Comparison of ENCODE assay signal across 8 mouse cellular contexts in the genomic region with DNA sequence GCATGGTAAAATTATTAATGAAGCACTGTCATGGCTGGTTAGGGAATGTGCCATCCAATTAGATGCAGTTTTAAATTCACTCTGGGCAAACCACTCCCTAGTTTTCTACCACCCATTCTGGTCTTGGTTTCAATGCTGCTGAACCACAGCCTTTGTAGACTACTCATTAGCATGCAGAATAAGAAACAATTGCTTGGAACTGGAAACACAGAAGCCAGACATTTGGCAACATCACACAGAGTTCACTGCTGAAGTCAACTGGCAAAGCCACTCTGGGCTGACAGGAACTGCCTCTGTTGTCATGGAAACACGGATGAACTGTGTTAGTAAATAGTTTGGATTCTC. TPM values are rescaled to one million over a fixed set of nuclear protein-coding genes. Genes with fewer than 3 reads are reported as not detected.
DNase-seq lines count a peak whose midpoint lies in the region; ATAC-seq and TF ChIP-seq lines count a peak whose summit lies in the region.

No protein-coding gene starts in this region.

- H3K4me2 ChIP-seq in embryonic facial prominence, embryonic 11.5 days (ENCODE audit: low read depth, low read length): no peak overlapping the region
- H3K4me2 ChIP-seq in hindbrain, embryonic 15.5 days: peak overlapping the region; percentile 38
- peak overlapping the region; percentile 32 for H3K4me2 ChIP-seq in midbrain, embryonic 12.5 days (replicated peaks)

- peak; percentile 33 for DNase-seq in embryonic facial prominence, embryonic 11.5 days (ENCODE audit: low spot score)
- no peak for DNase-seq in embryonic facial prominence, embryonic 10.5 days (ENCODE audit: low spot score)
- DNase-seq in cerebellum, adult 9-11 months: peak; percentile 72
- DNase-seq in thymus, adult 2 months: no peak
- DNase-seq in adrenal gland, adult (ENCODE audit: inconsistent age in 2 of 2, low spot score in 1 of 2): no peak
- no peak for DNase-seq in thymus, postnatal 10 days (ENCODE audit: low spot score in 2 of 2)

- H3K4me1 ChIP-seq in embryonic facial prominence, embryonic 11.5 days (ENCODE audit: control insufficient read depth, insufficient read depth, low read length): no peaks in the 10 kb centered on the region
- H3K4me1 ChIP-seq in embryonic facial prominence, embryonic 10.5 days: 0 out of 2 replicates have a peak, but pooled peaks cover 4% of the 10 kb centered on the region
- peaks cover 32% of the 10 kb centered on the region for H3K4me1 ChIP-seq in hindbrain, embryonic 15.5 days (replicated peaks)
- H3K4me1 ChIP-seq in midbrain, embryonic 12.5 days: peaks cover 28% of the 10 kb centered on the region
- H3K4me1 ChIP-seq in thymus, adult 2 months (replicated peaks; ENCODE audit: control insufficient read depth, insufficient read depth, low read length): no peaks in the 10 kb centered on the region

- TF ChIP-seq CTCF in thymus, adult 2 months (IDR thresholded peaks at IDR 0.05; ENCODE audit: borderline replicate concordance, control insufficient read depth, extremely low read depth, insufficient read depth, low read length, poor library complexity): no peak

- H3K36me3 ChIP-seq in embryonic facial prominence, embryonic 11.5 days (replicated peaks; ENCODE audit: control insufficient read depth, insufficient read depth, low read depth, low read length): no peaks in the 10 kb centered on the region
- H3K36me3 ChIP-seq in embryonic facial prominence, embryonic 10.5 days (replicated peaks): no peaks in the 10 kb centered on the region
- H3K36me3 ChIP-seq in hindbrain, embryonic 15.5 days: no peaks in the 10 kb centered on the region
- H3K36me3 ChIP-seq in midbrain, embryonic 12.5 days: no peaks in the 10 kb centered on the region
- H3K36me3 ChIP-seq in thymus, adult 2 months (ENCODE audit: control insufficient read depth, insufficient read depth, low read length): no peaks in the 10 kb centered on the region

- ATAC-seq in embryonic facial prominence, embryonic 11.5 days (replicated peaks; ENCODE audit: insufficient number of reproducible peaks, low FRiP score, low TSS enrichment, low read depth): peak; percentile 55; the same call in 1 of the 2 replicates
- ATAC-seq in hindbrain, embryonic 15.5 days (ENCODE audit: low FRiP score, low read depth): peak; percentile 93
- peak; percentile 86 for ATAC-seq in midbrain, embryonic 12.5 days (ENCODE audit: low FRiP score, low read depth)

- TF ChIP-seq POLR2A in thymus, adult 2 months (IDR thresholded peaks at IDR 0.05; ENCODE audit: control insufficient read depth, extremely low read depth, insufficient read depth, low read length, poor library complexity): no peak

- 33% methylated on average over 1 of the region's 1 CpGs for WGBS in embryonic facial prominence, embryonic 11.5 days
- 35% methylated on average over 1 of the region's 1 CpGs for WGBS in embryonic facial prominence, embryonic 10.5 days
- WGBS in hindbrain, embryonic 15.5 days: 11% methylated on average over 1 of the region's 1 CpGs
- 11% methylated on average over 1 of the region's 1 CpGs for WGBS in midbrain, embryonic 12.5 days
- WGBS in thymus, adult 2 months: 55% methylated on average over 1 of the region's 1 CpGs

- no peak overlapping the region for H3K4me3 ChIP-seq in embryonic facial prominence, embryonic 11.5 days (ENCODE audit: low read depth, low read length)
- no peak overlapping the region for H3K4me3 ChIP-seq in embryonic facial prominence, embryonic 10.5 days
- no peak overlapping the region for H3K4me3 ChIP-seq in hindbrain, embryonic 15.5 days
- H3K4me3 ChIP-seq in midbrain, embryonic 12.5 days: no peak overlapping the region
- H3K4me3 ChIP-seq in thymus, adult 2 months (ENCODE audit: control insufficient read depth, insufficient read depth, low read length): no peak overlapping the region

- H3K9me3 ChIP-seq in embryonic facial prominence, embryonic 11.5 days (replicated peaks; ENCODE audit: control insufficient read depth, low read length): no peaks in the 10 kb centered on the region
- H3K9me3 ChIP-seq in embryonic facial prominence, embryonic 10.5 days: no peaks in the 10 kb centered on the region
- H3K9me3 ChIP-seq in hindbrain, embryonic 15.5 days: no peaks in the 10 kb centered on the region
- H3K9me3 ChIP-seq in midbrain, embryonic 12.5 days: no peaks in the 10 kb centered on the region

- H3K27me3 ChIP-seq in embryonic facial prominence, embryonic 11.5 days (ENCODE audit: control insufficient read depth, insufficient read depth, low read length): no peaks in the 10 kb centered on the region
- no peaks in the 10 kb centered on the region for H3K27me3 ChIP-seq in embryonic facial prominence, embryonic 10.5 days (replicated peaks; ENCODE audit: low read depth, poor library complexity, severe bottlenecking)
- no peaks in the 10 kb centered on the region for H3K27me3 ChIP-seq in hindbrain, embryonic 15.5 days
- no peaks in the 10 kb centered on the region for H3K27me3 ChIP-seq in midbrain, embryonic 12.5 days
- no peaks in the 10 kb centered on the region for H3K27me3 ChIP-seq in thymus, adult 2 months (ENCODE audit: control insufficient read depth, insufficient read depth, low read length)

- H3K27ac ChIP-seq in embryonic facial prominence, embryonic 11.5 days (replicated peaks; ENCODE audit: low read depth, low read length): no peak overlapping the region
- no peak overlapping the region for H3K27ac ChIP-seq in embryonic facial prominence, embryonic 10.5 days (replicated peaks)
- peak overlapping the region; percentile 86 for H3K27ac ChIP-seq in hindbrain, embryonic 15.5 days (replicated peaks)
- H3K27ac ChIP-seq in midbrain, embryonic 12.5 days (replicated peaks): peak overlapping the region; percentile 89
- no peak overlapping the region for H3K27ac ChIP-seq in thymus, adult 2 months (ENCODE audit: control insufficient read depth, insufficient read depth, low read length)

- H3K9ac ChIP-seq in embryonic facial prominence, embryonic 11.5 days (replicated peaks; ENCODE audit: low read length): no peak overlapping the region
- H3K9ac ChIP-seq in hindbrain, embryonic 15.5 days: no peak overlapping the region
- H3K9ac ChIP-seq in midbrain, embryonic 12.5 days (replicated peaks): no peak overlapping the region

RNA-seq across cellular contexts. Expression of gene Mapk10, which starts 50.0 kb away (rescaled TPM):
- 11.9 and 15.8 TPM in 2 replicates for polyA plus RNA-seq in embryonic facial prominence, embryonic 11.5 days (2014; fragmentation: Nextera tagmentation; extraction: Ambion mirVana)
- polyA plus RNA-seq in embryonic facial prominence, embryonic 10.5 days (2016; fragmentation: Nextera tagmentation; extraction: Ambion mirVana): 6.6 and 7.2 TPM in 2 replicates
- 85.7 and 86.2 TPM in 2 replicates for polyA plus RNA-seq in hindbrain, embryonic 15.5 days (2015; fragmentation: Nextera tagmentation; extraction: Ambion mirVana)
- polyA plus RNA-seq in midbrain, embryonic 12.5 days (2016; fragmentation: Nextera tagmentation; extraction: Ambion mirVana): 70.1 and 72.4 TPM in 2 replicates
- polyA plus RNA-seq in thymus, adult 2 months (2012; rRNA removed): 0.58 and 0.59 TPM in 2 replicates

Comparison
In these comparisons a context has a peak if more than half of its experiments do, and no peak if none do; other contexts are left out.
1. DNase-seq: peak in embryonic facial prominence, embryonic 11.5 days (single experiment) and cerebellum, adult 9-11 months (single experiment); none in embryonic facial prominence, embryonic 10.5 days (single experiment), thymus, adult 2 months (single experiment), adrenal gland, adult (0 of 2) and thymus, postnatal 10 days (0 of 2).
2. H3K27ac ChIP-seq: peak in hindbrain, embryonic 15.5 days (single experiment) and midbrain, embryonic 12.5 days (single experiment); none in embryonic facial prominence, embryonic 11.5 days (single experiment), embryonic facial prominence, embryonic 10.5 days (single experiment) and thymus, adult 2 months (single experiment).
3. Peak in every context shown above with its lines, with median percentiles within 50 percentile points of each other: ATAC-seq.